Mouse (Mus musculus): ENCODE results near the gene Ate1. TPM values are rescaled to one million over a fixed set of nuclear protein-coding genes. Genes with fewer than 3 reads are reported as not detected.

Ate1 gene
- polyA plus RNA-seq, 1 experiment from 2014 or later, result 72.9 TPM

DNA sequence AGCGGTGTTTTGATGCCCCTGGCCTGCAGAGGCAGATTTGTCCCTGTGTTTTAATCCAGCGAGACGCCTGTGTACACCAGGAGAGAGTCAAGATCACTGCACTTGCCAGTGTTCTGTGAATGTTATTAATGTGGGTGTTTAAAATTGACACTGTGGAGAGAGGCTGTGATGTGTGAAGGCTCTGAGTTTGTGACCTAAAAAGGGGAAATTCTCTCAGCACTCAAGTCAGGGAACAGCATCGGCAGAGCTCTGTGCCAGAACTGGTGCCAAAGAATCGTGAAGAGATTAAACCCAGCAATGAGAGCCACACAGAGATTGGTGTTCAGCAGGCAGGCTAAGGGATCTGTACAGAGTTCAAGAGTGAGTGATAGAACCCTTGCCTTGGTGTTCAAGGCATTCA is 35.4 kb upstream of the Ate1 start:
- Histone ChIP-seq H3K9ac (no peak overlapping the region), H3K36me3 (ENCODE audit: insufficient read depth) (no peaks in the 10 kb centered on the region), H3K27ac (ENCODE audit: low read depth) (no peak overlapping the region), H3K4me2 (no peak overlapping the region), H3K4me1 (ENCODE audit: insufficient read depth) (no peaks in the 10 kb centered on the region), H3K27me3 (ENCODE audit: insufficient read depth, low read length) (no peaks in the 10 kb centered on the region), H3K4me3 (ENCODE audit: low read depth, low read length) (no peak overlapping the region), H3K9me3 (ENCODE audit: low read depth, low read length) (no peaks in the 10 kb centered on the region)
- ATAC-seq (ENCODE audit: insufficient read depth) (no peak), DNase-seq (no peak)
- TF ChIP-seq CTCF (IDR thresholded peaks at IDR 0.05; ENCODE audit: low read depth), result no peak
- 54% methylated on average over 5 of the region's 5 CpGs for WGBS

GRCm38 (mm10) chr7:130553321-130553720 is 33.2 kb upstream of the Ate1 start:
- no peak overlapping the region for H3K4me2 ChIP-seq
- H3K4me1 ChIP-seq (ENCODE audit: insufficient read depth), result no peaks in the 10 kb centered on the region
- no peak for TF ChIP-seq CTCF (IDR thresholded peaks at IDR 0.05; ENCODE audit: low read depth)
- DNase-seq (no peak), ATAC-seq (ENCODE audit: insufficient read depth) (no peak)
- no peaks in the 10 kb centered on the region for H3K27me3 ChIP-seq (ENCODE audit: insufficient read depth, low read length)
- no peaks in the 10 kb centered on the region for H3K9me3 ChIP-seq (ENCODE audit: low read depth, low read length)
- no peak overlapping the region for H3K9ac ChIP-seq
- H3K36me3 ChIP-seq (ENCODE audit: insufficient read depth), result no peaks in the 10 kb centered on the region
- H3K4me3 ChIP-seq (ENCODE audit: low read depth, low read length), result no peak overlapping the region
- WGBS, result 66% methylated on average over 4 of the region's 4 CpGs
- H3K27ac ChIP-seq (ENCODE audit: low read depth), result no peak overlapping the region

GRCm38 (mm10) chr7:130552780-130553179 is 32.6 kb upstream of the Ate1 start:
- TF ChIP-seq CTCF (IDR thresholded peaks at IDR 0.05; ENCODE audit: low read depth), result no peak
- H3K4me1 ChIP-seq (ENCODE audit: insufficient read depth), result no peaks in the 10 kb centered on the region
- no peak overlapping the region for H3K27ac ChIP-seq (ENCODE audit: low read depth)
- no peaks in the 10 kb centered on the region for H3K9me3 ChIP-seq (ENCODE audit: low read depth, low read length)
- DNase-seq, result no peak
- no peaks in the 10 kb centered on the region for H3K27me3 ChIP-seq (ENCODE audit: insufficient read depth, low read length)
- no peak overlapping the region for H3K4me3 ChIP-seq (ENCODE audit: low read depth, low read length)
- no peaks in the 10 kb centered on the region for H3K36me3 ChIP-seq (ENCODE audit: insufficient read depth)
- no peak overlapping the region for H3K4me2 ChIP-seq
- 62% methylated on average over 5 of the region's 5 CpGs for WGBS
- ATAC-seq (ENCODE audit: insufficient read depth), result no peak
- no peak overlapping the region for H3K9ac ChIP-seq

DNA sequence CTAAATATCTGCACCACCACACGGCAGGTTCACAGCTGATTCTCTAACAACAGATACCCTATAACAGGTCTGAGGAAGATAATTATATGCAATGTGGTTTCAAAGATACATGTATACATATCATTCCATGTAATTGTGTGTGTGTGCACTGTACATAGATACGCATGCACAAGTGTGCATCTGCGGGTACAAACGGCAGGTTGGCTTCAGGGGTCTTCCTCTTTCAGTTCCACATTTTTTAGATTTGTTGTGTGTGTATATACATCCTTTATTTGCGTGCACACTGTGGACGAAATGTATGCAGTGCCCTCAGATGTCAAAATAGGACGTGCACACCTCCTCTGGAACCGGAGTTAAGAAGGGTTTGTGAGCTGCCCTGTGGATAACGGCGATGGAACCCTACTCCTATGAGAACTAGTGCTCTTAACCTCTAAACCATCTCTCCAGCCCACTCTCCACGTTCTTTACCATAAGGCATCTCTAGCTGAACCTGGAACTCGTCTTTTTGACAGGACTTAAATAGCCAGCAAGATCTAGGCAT is 27.5 kb upstream of the Ate1 start:
- DNase-seq (no peak), ATAC-seq (ENCODE audit: insufficient read depth) (no peak)
- no peaks in the 10 kb centered on the region for H3K27me3 ChIP-seq (ENCODE audit: insufficient read depth, low read length)
- H3K4me1 ChIP-seq (ENCODE audit: insufficient read depth), result no peaks in the 10 kb centered on the region
- 0 out of 2 replicates have a peak overlapping the region, but pooled peaks have one; percentile 100 for H3K27ac ChIP-seq (ENCODE audit: low read depth)
- WGBS, result 80% methylated on average over 12 of the region's 12 CpGs
- H3K4me2 ChIP-seq, result peak overlapping the region; percentile 40
- peak overlapping the region; percentile 93 for H3K9ac ChIP-seq
- TF ChIP-seq CTCF (IDR thresholded peaks at IDR 0.05; ENCODE audit: low read depth), result no peak
- peaks cover 23% of the 10 kb centered on the region for H3K36me3 ChIP-seq (ENCODE audit: insufficient read depth)
- H3K9me3 ChIP-seq (ENCODE audit: low read depth, low read length), result no peaks in the 10 kb centered on the region
- H3K4me3 ChIP-seq (ENCODE audit: low read depth, low read length), result peak overlapping the region; percentile 84

DNA sequence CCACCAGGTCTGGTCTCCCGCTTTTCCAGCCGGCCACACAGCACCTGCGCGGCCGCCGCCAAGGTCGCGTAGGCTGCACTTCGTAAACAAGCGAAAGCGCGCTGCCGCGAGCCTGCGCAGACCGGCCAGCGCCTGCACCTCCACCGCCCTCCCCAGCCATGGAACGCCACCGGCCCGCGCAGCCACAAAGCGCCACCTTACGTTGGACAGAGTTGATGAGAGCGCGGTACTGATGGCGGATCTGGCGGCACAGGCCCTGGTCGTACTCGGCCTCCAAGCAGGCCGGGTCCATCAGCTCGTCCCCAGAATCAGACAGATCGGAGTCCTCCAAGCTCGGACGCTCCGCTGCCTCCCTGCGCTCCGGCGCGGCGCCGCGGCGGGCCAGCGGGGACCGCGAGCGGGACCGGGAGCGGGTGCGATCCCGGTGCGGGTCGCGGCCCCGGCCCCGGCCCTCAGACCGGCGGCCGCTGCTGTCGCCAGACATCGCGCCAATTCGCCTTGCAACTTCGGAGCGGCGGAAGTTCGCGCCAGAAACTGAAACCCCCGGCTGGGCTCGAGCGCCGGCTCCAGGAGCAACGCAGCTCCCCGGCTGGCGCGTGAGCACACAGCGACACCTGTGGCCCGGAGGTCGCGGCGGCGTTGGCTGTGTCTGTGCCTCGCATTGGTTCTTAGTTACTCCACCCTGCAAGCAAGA is 26.8 kb upstream of the Ate1 start:
- Histone ChIP-seq H3K36me3 (ENCODE audit: insufficient read depth) (peaks cover 30% of the 10 kb centered on the region), H3K4me3 (ENCODE audit: low read depth, low read length) (peak overlapping the region; percentile 84), H3K9ac (peak overlapping the region; percentile 93), H3K4me1 (ENCODE audit: insufficient read depth) (no peaks in the 10 kb centered on the region), H3K4me2 (peak overlapping the region; percentile 82), H3K9me3 (ENCODE audit: low read depth, low read length) (no peaks in the 10 kb centered on the region), H3K27ac (ENCODE audit: low read depth) (peak overlapping the region; percentile 100), H3K27me3 (ENCODE audit: insufficient read depth, low read length) (no peaks in the 10 kb centered on the region)
- peak; percentile 78 for TF ChIP-seq CTCF (IDR thresholded peaks at IDR 0.05; ENCODE audit: low read depth)
- under 1% methylated on average over 84 of the region's 84 CpGs for WGBS
- ATAC-seq (ENCODE audit: insufficient read depth), result peak; percentile 96
- peak; percentile 97 for DNase-seq

GRCm38 (mm10) chr7:130546421-130546790 is 26.2 kb upstream of the Ate1 start:
- Histone ChIP-seq H3K36me3 (ENCODE audit: insufficient read depth) (peaks cover 35% of the 10 kb centered on the region), H3K9ac (peak overlapping the region; percentile 93), H3K27me3 (ENCODE audit: insufficient read depth, low read length) (no peaks in the 10 kb centered on the region), H3K4me2 (peak overlapping the region; percentile 82), H3K4me1 (ENCODE audit: insufficient read depth) (no peaks in the 10 kb centered on the region), H3K9me3 (ENCODE audit: low read depth, low read length) (no peaks in the 10 kb centered on the region), H3K27ac (ENCODE audit: low read depth) (peak overlapping the region; percentile 100), H3K4me3 (ENCODE audit: low read depth, low read length) (peak overlapping the region; percentile 84)
- no peak for DNase-seq
- no peak for TF ChIP-seq CTCF (IDR thresholded peaks at IDR 0.05; ENCODE audit: low read depth)
- no peak for ATAC-seq (ENCODE audit: insufficient read depth)
- 6% methylated on average over 7 of the region's 7 CpGs for WGBS

- Histone ChIP-seq H3K4me3 (ENCODE audit: low read depth, low read length) (peak overlapping the region; percentile 84), H3K27me3 (ENCODE audit: insufficient read depth, low read length) (no peaks in the 10 kb centered on the region), H3K9me3 (ENCODE audit: low read depth, low read length) (no peaks in the 10 kb centered on the region), H3K27ac (ENCODE audit: low read depth) (peak overlapping the region; percentile 100), H3K9ac (peak overlapping the region; percentile 93), H3K4me1 (ENCODE audit: insufficient read depth) (no peaks in the 10 kb centered on the region), H3K4me2 (peak overlapping the region; percentile 82), H3K36me3 (ENCODE audit: insufficient read depth) (peaks cover 40% of the 10 kb centered on the region)
- no peak for TF ChIP-seq CTCF (IDR thresholded peaks at IDR 0.05; ENCODE audit: low read depth)
- DNase-seq (no peak), ATAC-seq (ENCODE audit: insufficient read depth) (no peak)
- WGBS, result 44% methylated on average over 3 of the region's 3 CpGs
These were observed 25.7 kb upstream of the Ate1 start for GRCm38 (mm10) chr7:130545893-130546292.

Data from lung, embryonic 14.5 days (tissue).